Mouse (Mus musculus) liver, postnatal 0 days (tissue): ENCODE measurements at regions not wholly inside any gene's neighbourhood (a gene's known extent, or its start where the extent isn't known, plus 50 kb on each side); places are given as distances from the start of the nearest gene placed in this dataset.

Source experiments
- CTCF ChIP-seq: sonication (generic); IDR thresholded peaks from 2 replicates; pipeline ENCODE4 v1.5.1; 2016; ENCODE audit warnings: antibody characterized with exemption, low read depth
- EP300 ChIP-seq: IDR thresholded peaks from 2 replicates; pipeline ENCODE4 v1.6.1; 2016; ENCODE audit warnings: antibody characterized with exemption, low read depth, mild to moderate bottlenecking

GRCm38 (mm10) chr13:107808961-107809360, 235.3 kb upstream of the Smim15 start:
- TF ChIP-seq CTCF (no peak), EP300 (no peak)
